ENCODE assay signal across 21 mouse cellular contexts in genomic region chr19:38566156-38566555, GRCm38 (mm10).
A peak's percentile ranks its signal among the peaks of the same experiment; 100 is the strongest.
DNase-seq lines count a peak whose midpoint lies in the region; ATAC-seq lines count a peak whose summit lies in the region.
"Had no signal": no experiment of that assay in that cellular context is flagged by ENCODE, and none has a peak within 500 bp of the region (broad histone marks: within the 10 kb centered on the region; RNA-seq: fewer than 3 reads in every experiment).

No protein-coding gene starts in this region.

- no peaks in the 10 kb centered on the region for H3K27me3 ChIP-seq in heart, embryonic 10.5 days (ENCODE audit: insufficient read depth, poor library complexity, severe bottlenecking)
- H3K27me3 ChIP-seq in hindbrain, embryonic 14.5 days (ENCODE audit: control insufficient read depth, insufficient read depth, low read length) = no peaks in the 10 kb centered on the region
- H3K27me3 ChIP-seq in hindbrain, embryonic 13.5 days = no peaks in the 10 kb centered on the region
- no peaks in the 10 kb centered on the region for H3K27me3 ChIP-seq in neural tube, embryonic 14.5 days (ENCODE audit: control insufficient read depth, insufficient read depth, low read length)
- H3K27me3 ChIP-seq: kidney, embryonic 15.5 days; limb, embryonic 12.5 days; liver, embryonic 15.5 days had no signal

- H3K9ac ChIP-seq in hindbrain, embryonic 14.5 days = 0 out of 2 replicates have a peak overlapping the region, but pooled peaks have one; percentile 42
- H3K9ac ChIP-seq in hindbrain, embryonic 13.5 days = no peak overlapping the region
- H3K9ac ChIP-seq in neural tube, embryonic 14.5 days (replicated peaks; ENCODE audit: low read depth, low read length) = no peak overlapping the region
- H3K9ac ChIP-seq: kidney, embryonic 15.5 days; limb, embryonic 12.5 days; liver, embryonic 15.5 days; lung, embryonic 14.5 days had no signal

- no peaks in the 10 kb centered on the region for H3K36me3 ChIP-seq in heart, embryonic 10.5 days
- no peaks in the 10 kb centered on the region for H3K36me3 ChIP-seq in hindbrain, embryonic 14.5 days (replicated peaks; ENCODE audit: control insufficient read depth, insufficient read depth)
- no peaks in the 10 kb centered on the region for H3K36me3 ChIP-seq in hindbrain, embryonic 13.5 days
- no peaks in the 10 kb centered on the region for H3K36me3 ChIP-seq in neural tube, embryonic 14.5 days (ENCODE audit: control insufficient read depth, insufficient read depth, low read length)
- H3K36me3 ChIP-seq: kidney, embryonic 15.5 days; limb, embryonic 12.5 days; liver, embryonic 15.5 days had no signal

- H3K4me2 ChIP-seq in hindbrain, embryonic 14.5 days (replicated peaks) = no peak overlapping the region
- no peak overlapping the region for H3K4me2 ChIP-seq in hindbrain, embryonic 13.5 days
- H3K4me2 ChIP-seq in neural tube, embryonic 14.5 days (ENCODE audit: low read depth, low read length) = no peak overlapping the region
- H3K4me2 ChIP-seq: limb, embryonic 12.5 days; liver, embryonic 15.5 days; lung, embryonic 14.5 days had no signal

- no peak overlapping the region for H3K27ac ChIP-seq in heart, embryonic 10.5 days
- H3K27ac ChIP-seq in hindbrain, embryonic 14.5 days = no peak overlapping the region
- no peak overlapping the region; the same call in 1 of the 2 replicates for H3K27ac ChIP-seq in hindbrain, embryonic 13.5 days
- no peak overlapping the region for H3K27ac ChIP-seq in neural tube, embryonic 14.5 days (ENCODE audit: low read depth, low read length)
- H3K27ac ChIP-seq: kidney, embryonic 15.5 days; limb, embryonic 12.5 days; liver, embryonic 15.5 days had no signal

- no peak for ATAC-seq in hindbrain, embryonic 14.5 days (ENCODE audit: low FRiP score)
- ATAC-seq in hindbrain, embryonic 13.5 days (ENCODE audit: low FRiP score) = no peak
- 0 out of 2 replicates have a peak, but pooled peaks have one; percentile 10 for ATAC-seq in neural tube, embryonic 14.5 days (ENCODE audit: low read depth)
- ATAC-seq: CD4-positive, CD25-positive, alpha-beta regulatory T cell, adult 4 months had no signal

- intact Hi-C loops in left cerebral cortex, postnatal 36 days (cut with DNase I) = loop anchor here (10.0 kb wide), 1 partner anchor 209 kb away; no protein-coding TSS in a partner anchor

- no peaks in the 10 kb centered on the region for H3K9me3 ChIP-seq in heart, embryonic 10.5 days
- H3K9me3 ChIP-seq in hindbrain, embryonic 14.5 days (ENCODE audit: control insufficient read depth, low read length) = no peaks in the 10 kb centered on the region
- H3K9me3 ChIP-seq in hindbrain, embryonic 13.5 days = no peaks in the 10 kb centered on the region
- no peaks in the 10 kb centered on the region for H3K9me3 ChIP-seq in neural tube, embryonic 14.5 days (ENCODE audit: control insufficient read depth, low read length)
- H3K9me3 ChIP-seq: kidney, embryonic 15.5 days; limb, embryonic 12.5 days; liver, embryonic 15.5 days had no signal

- peak; percentile 11 for DNase-seq in heart, adult 8-10 months (ENCODE audit: low spot score)
- no peak for DNase-seq in heart, embryonic 10.5 days (ENCODE audit: low spot score)
- no peak for DNase-seq in hindbrain, embryonic 14.5 days (ENCODE audit: low spot score)
- DNase-seq in neural tube, embryonic 10.5 days (ENCODE audit: extremely low spot score, low spot score) = no peak
- DNase-seq in left cerebral cortex, postnatal 36 days (ENCODE audit: low spot score in 2 of 2) = no peak
- DNase-seq: adrenal gland, postnatal 14 days; cerebellum, adult 11 months; cerebellum, adult 9-10 months; cerebellum, postnatal 36 days; kidney, adult 18-20 months; kidney, postnatal 25 days; right cerebral cortex, adult 18-20 months; spleen, adult 18-20 months; thymus, postnatal 14 days had no signal

- H3K4me1 ChIP-seq in heart, embryonic 10.5 days = peaks cover 10% of the 10 kb centered on the region
- peaks cover 11% of the 10 kb centered on the region; the same call in 1 of the 2 replicates for H3K4me1 ChIP-seq in hindbrain, embryonic 14.5 days (replicated peaks; ENCODE audit: control insufficient read depth, insufficient read depth, low read length)
- H3K4me1 ChIP-seq in hindbrain, embryonic 13.5 days (replicated peaks) = peaks cover 19% of the 10 kb centered on the region
- H3K4me1 ChIP-seq in neural tube, embryonic 14.5 days (ENCODE audit: control insufficient read depth, insufficient read depth, low read length) = peaks cover 3% of the 10 kb centered on the region; the same call in 1 of the 2 replicates
- H3K4me1 ChIP-seq: liver, embryonic 15.5 days had no signal

- H3K4me3 ChIP-seq in heart, embryonic 10.5 days = no peak overlapping the region
- no peak overlapping the region for H3K4me3 ChIP-seq in hindbrain, embryonic 14.5 days (replicated peaks; ENCODE audit: low read length)
- H3K4me3 ChIP-seq in hindbrain, embryonic 13.5 days = no peak overlapping the region
- no peak overlapping the region for H3K4me3 ChIP-seq in neural tube, embryonic 14.5 days (ENCODE audit: low read depth, low read length)
- H3K4me3 ChIP-seq: kidney, embryonic 15.5 days; limb, embryonic 12.5 days; liver, embryonic 15.5 days had no signal
